In the genomic region with DNA sequence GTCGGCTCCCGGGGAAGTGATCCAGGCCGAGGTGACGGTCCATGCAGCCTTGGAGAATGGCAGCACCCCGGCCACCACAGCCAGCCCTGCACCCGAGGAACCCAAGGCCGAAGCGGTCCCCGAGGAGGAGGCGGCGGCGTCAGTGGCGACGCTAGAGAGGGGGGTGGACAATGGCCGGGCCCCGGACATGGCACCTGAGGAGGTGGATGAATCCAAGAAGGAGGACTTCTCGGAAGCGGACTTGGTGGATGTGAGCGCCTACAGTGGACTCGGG, we compare ENCODE assay signal across 9 mouse cellular contexts. TPM values are rescaled to one million over a fixed set of nuclear protein-coding genes. Genes with fewer than 3 reads are reported as not detected.
DNase-seq lines count a peak whose midpoint lies in the region; ATAC-seq and TF ChIP-seq lines count a peak whose summit lies in the region.
"Had no signal": no experiment of that assay in that cellular context is flagged by ENCODE, and none has a peak within 500 bp of the region (broad histone marks: within the 10 kb centered on the region; RNA-seq: fewer than 3 reads in every experiment).

No protein-coding gene starts in this region.

- peak overlapping the region; percentile 96 for H3K27ac ChIP-seq in kidney, embryonic 15.5 days
- peak overlapping the region; percentile 91 for H3K27ac ChIP-seq in bone marrow, adult 2 months (ENCODE audit: control insufficient read depth, insufficient read depth, low read depth, low read length, poor library complexity)
- 0 out of 2 replicates have a peak overlapping the region, but pooled peaks have one; percentile 44 for H3K27ac ChIP-seq in hindbrain, embryonic 12.5 days
- peak overlapping the region; percentile 93 for H3K27ac ChIP-seq in macrophage

- peak overlapping the region; percentile 86 for H3K9ac ChIP-seq in kidney, embryonic 15.5 days
- H3K9ac ChIP-seq in hindbrain, embryonic 12.5 days = peak overlapping the region; percentile 97

- ATAC-seq in kidney, embryonic 15.5 days (replicated peaks; ENCODE audit: low FRiP score) = no peak
- ATAC-seq in hindbrain, embryonic 12.5 days (ENCODE audit: low FRiP score) = no peak

- H3K36me3 ChIP-seq in kidney, embryonic 15.5 days = peaks cover 25% of the 10 kb centered on the region
- peaks cover 15% of the 10 kb centered on the region for H3K36me3 ChIP-seq in hindbrain, embryonic 12.5 days
- H3K36me3 ChIP-seq in macrophage (ENCODE audit: inconsistent target) = peaks cover 13% of the 10 kb centered on the region; the same call in 1 of the 2 replicates

- no peak for DNase-seq in kidney, postnatal 14 days
- DNase-seq in cerebellum, postnatal 4 days (ENCODE audit: low spot score in 2 of 2) = no peak
- DNase-seq in layer of hippocampus, adult 8-10 months (ENCODE audit: low spot score in 2 of 2) = no peak
- no peak for DNase-seq in c-Kit-positive CD71-positive TER-119-positive erythroid progenitor cells, embryonic 14.5 days (ENCODE audit: low spot score)

- peaks cover 59% of the 10 kb centered on the region for H3K79me2 ChIP-seq in macrophage (ENCODE audit: inconsistent target)

- no peaks in the 10 kb centered on the region for H3K27me3 ChIP-seq in kidney, embryonic 15.5 days
- H3K27me3 ChIP-seq in hindbrain, embryonic 12.5 days = no peaks in the 10 kb centered on the region

- H3K4me1 ChIP-seq in kidney, embryonic 15.5 days = peaks cover 80% of the 10 kb centered on the region
- H3K4me1 ChIP-seq in bone marrow, adult 2 months (ENCODE audit: control insufficient read depth, insufficient read depth, low read length) = peaks cover 14% of the 10 kb centered on the region
- H3K4me1 ChIP-seq in hindbrain, embryonic 12.5 days = peaks cover 69% of the 10 kb centered on the region

- TF ChIP-seq CTCF in bone marrow, adult 2 months (IDR thresholded peaks at IDR 0.05; ENCODE audit: control insufficient read depth, insufficient read depth, low read length) = no peak

- under 1% methylated on average over 20 of the region's 20 CpGs for WGBS in kidney, embryonic 15.5 days
- 1% methylated on average over 20 of the region's 20 CpGs for WGBS in bone marrow, adult 2 months
- 0% methylated on average over 20 of the region's 20 CpGs for WGBS in hindbrain, embryonic 12.5 days
- WGBS in macrophage (ENCODE audit: missing documents) = under 1% methylated on average over 20 of the region's 20 CpGs

- TF ChIP-seq POLR2A in bone marrow, adult 2 months (IDR thresholded peaks at IDR 0.05; ENCODE audit: borderline replicate concordance, control insufficient read depth, low read depth, low read length) = no peak

- peak overlapping the region; percentile 98 for H3K4me2 ChIP-seq in kidney, embryonic 15.5 days
- peak overlapping the region; percentile 93 for H3K4me2 ChIP-seq in hindbrain, embryonic 12.5 days (replicated peaks)

- H3K4me3 ChIP-seq in kidney, embryonic 15.5 days (replicated peaks) = peak overlapping the region; percentile 88
- peak overlapping the region; percentile 94 for H3K4me3 ChIP-seq in bone marrow, adult 2 months (replicated peaks; ENCODE audit: control insufficient read depth, low read depth, low read length)
- H3K4me3 ChIP-seq in hindbrain, embryonic 12.5 days = peak overlapping the region; percentile 93
- peak overlapping the region; percentile 70 for H3K4me3 ChIP-seq in macrophage (ENCODE audit: inconsistent target)

- H3K9me3 ChIP-seq in kidney, embryonic 15.5 days (replicated peaks) = no peaks in the 10 kb centered on the region
- H3K9me3 ChIP-seq in hindbrain, embryonic 12.5 days (replicated peaks) = no peaks in the 10 kb centered on the region

RNA-seq across cellular contexts. Expression of a gene that starts 1.6 kb away (rescaled TPM):
- polyA plus RNA-seq in kidney, embryonic 15.5 days (2015; fragmentation: Nextera tagmentation; extraction: Ambion mirVana) = 10.0 and 10.6 TPM in 2 replicates
- polyA plus RNA-seq in bone marrow, adult 2 months (2011; ENCODE audit: insufficient read depth, insufficient read length, low replicate concordance, missing spikeins) = 68.1 and 73.2 TPM in 2 replicates
- 16.8 and 18.5 TPM in 2 replicates for polyA plus RNA-seq in hindbrain, embryonic 12.5 days (2016; fragmentation: Nextera tagmentation; extraction: Ambion mirVana)
- 100 to 1,000 TPM in 14 of 26 experiments, 10 to 100 TPM in 12; 42.2 to 154 (median 107) TPM for total RNA-seq in macrophage (2018; cell fraction: chromatin; rRNA removed)
- 100 to 1,000 TPM in 25 of 26 experiments, 10 to 100 TPM in 1; 96.9 to 198 (median 152) TPM for total RNA-seq in macrophage (2018; cell fraction: cytosol; rRNA removed)
- total RNA-seq in macrophage (2018; cell fraction: nucleus; rRNA removed) = 100 to 1,000 TPM in 23 of 26 experiments, 10 to 100 TPM in 3; 84.9 to 292 (median 161) TPM
- polyA plus RNA-seq in macrophage (2018) = 88.9 to 176 TPM (median 99.7 TPM) in 3 replicates
- 100 to 1,000 TPM; 819 to 832 (median 829) TPM for total RNA-seq in layer of hippocampus, adult 8-10 months (2022)

RNA-seq across cellular contexts. Expression of a gene that starts 16.3 kb away (rescaled TPM):
- 1.2 and 1.7 TPM in 2 replicates for polyA plus RNA-seq in kidney, embryonic 15.5 days (2015; fragmentation: Nextera tagmentation; extraction: Ambion mirVana)
- not detected in 2 replicates for polyA plus RNA-seq in bone marrow, adult 2 months (2011; ENCODE audit: insufficient read depth, insufficient read length, low replicate concordance, missing spikeins)
- polyA plus RNA-seq in hindbrain, embryonic 12.5 days (2016; fragmentation: Nextera tagmentation; extraction: Ambion mirVana) = 0.43 and 1.5 TPM in 2 replicates
- under 1 TPM in 1 of 26 experiments, not detected in 25; 0.51 TPM for total RNA-seq in macrophage (2018; cell fraction: chromatin; rRNA removed)
- total RNA-seq in macrophage (2018; cell fraction: cytosol; rRNA removed) = not detected
- 1 to 10 TPM in 2 of 26 experiments, not detected in 24; 1.5 to 1.6 TPM for total RNA-seq in macrophage (2018; cell fraction: nucleus; rRNA removed)
- not detected in 3 replicates for polyA plus RNA-seq in macrophage (2018)
- under 1 TPM in 2 of 4 experiments, not detected in 2; 0.23 to 0.56 TPM for total RNA-seq in layer of hippocampus, adult 8-10 months (2022)

RNA-seq across cellular contexts. Expression of a gene that starts 17.3 kb away (rescaled TPM):
- 16.9 and 21.2 TPM in 2 replicates for polyA plus RNA-seq in kidney, embryonic 15.5 days (2015; fragmentation: Nextera tagmentation; extraction: Ambion mirVana)
- polyA plus RNA-seq in bone marrow, adult 2 months (2011; ENCODE audit: insufficient read depth, insufficient read length, low replicate concordance, missing spikeins) = 54.0 and 80.3 TPM in 2 replicates
- 94.6 and 106 TPM in 2 replicates for polyA plus RNA-seq in hindbrain, embryonic 12.5 days (2016; fragmentation: Nextera tagmentation; extraction: Ambion mirVana)
- 1 to 10 TPM in 1 of 26 experiments, under 1 TPM in 3, not detected in 22; 0.22 to 2.7 (median 0.32) TPM for total RNA-seq in macrophage (2018; cell fraction: chromatin; rRNA removed)
- total RNA-seq in macrophage (2018; cell fraction: cytosol; rRNA removed) = under 1 TPM in 11 of 26 experiments, not detected in 15; under 0.01 to 0.13 (median 0.06) TPM
- under 1 TPM in 7 of 26 experiments, not detected in 19; 0.15 to 0.89 (median 0.19) TPM for total RNA-seq in macrophage (2018; cell fraction: nucleus; rRNA removed)
- polyA plus RNA-seq in macrophage (2018) = 0.06 TPM in 2 of 3 replicates, not detected in the other
- total RNA-seq in layer of hippocampus, adult 8-10 months (2022) = 10 to 100 TPM; 33.9 to 40.0 (median 36.4) TPM

RNA-seq across cellular contexts. Expression of a gene that starts 25.0 kb away (rescaled TPM):
- polyA plus RNA-seq in kidney, embryonic 15.5 days (2015; fragmentation: Nextera tagmentation; extraction: Ambion mirVana) = not detected in 2 replicates
- polyA plus RNA-seq in bone marrow, adult 2 months (2011; ENCODE audit: insufficient read depth, insufficient read length, low replicate concordance, missing spikeins) = not detected in 2 replicates
- not detected in 2 replicates for polyA plus RNA-seq in hindbrain, embryonic 12.5 days (2016; fragmentation: Nextera tagmentation; extraction: Ambion mirVana)
- not detected for total RNA-seq in macrophage (2018; cell fraction: chromatin; rRNA removed)
- total RNA-seq in macrophage (2018; cell fraction: cytosol; rRNA removed) = not detected
- not detected for total RNA-seq in macrophage (2018; cell fraction: nucleus; rRNA removed)
- polyA plus RNA-seq in macrophage (2018) = not detected in 3 replicates
- total RNA-seq in layer of hippocampus, adult 8-10 months (2022) = not detected
- total RNA-seq: layer of hippocampus, postnatal 10 days had no signal

RNA-seq across cellular contexts. Expression of a gene that starts 48.7 kb away (rescaled TPM):
- 49.4 and 56.2 TPM in 2 replicates for polyA plus RNA-seq in kidney, embryonic 15.5 days (2015; fragmentation: Nextera tagmentation; extraction: Ambion mirVana)
- 3.2 and 8.1 TPM in 2 replicates for polyA plus RNA-seq in bone marrow, adult 2 months (2011; ENCODE audit: insufficient read depth, insufficient read length, low replicate concordance, missing spikeins)
- 22.5 and 25.6 TPM in 2 replicates for polyA plus RNA-seq in hindbrain, embryonic 12.5 days (2016; fragmentation: Nextera tagmentation; extraction: Ambion mirVana)
- total RNA-seq in macrophage (2018; cell fraction: chromatin; rRNA removed) = 10 to 100 TPM in 1 of 26 experiments, 1 to 10 TPM in 14, under 1 TPM in 6, not detected in 5; 0.30 to 11.0 (median 3.0) TPM
- 10 to 100 TPM in 8 of 26 experiments, 1 to 10 TPM in 18; 3.2 to 13.4 (median 5.8) TPM for total RNA-seq in macrophage (2018; cell fraction: cytosol; rRNA removed)
- total RNA-seq in macrophage (2018; cell fraction: nucleus; rRNA removed) = 10 to 100 TPM in 1 of 26 experiments, 1 to 10 TPM in 22, under 1 TPM in 3; 0.81 to 10.7 (median 2.4) TPM
- polyA plus RNA-seq in macrophage (2018) = 4.2 to 14.2 TPM (median 9.9 TPM) in 3 replicates
- total RNA-seq in layer of hippocampus, adult 8-10 months (2022) = 100 to 1,000 TPM; 116 to 134 (median 123) TPM

Comparison
In these comparisons a context has a peak if more than half of its experiments do, and no peak if none do; other contexts are left out.
1. H3K27ac ChIP-seq: peak in every context shown above with its lines; median percentile 96 in kidney, embryonic 15.5 days; 93 in macrophage; 91 in bone marrow, adult 2 months; 44 in hindbrain, embryonic 12.5 days.
2. RNA of a gene that starts 17.3 kb away (polyA plus RNA-seq): 94.6 to 106 TPM in hindbrain, embryonic 12.5 days, 54.0 to 80.3 TPM in bone marrow, adult 2 months and 16.9 to 21.2 TPM in kidney, embryonic 15.5 days; 0.06 TPM in macrophage; every median in the first group is over 10 times any median in the second.
3. Peak in every context shown above with its lines, with median percentiles within 50 percentile points of each other: H3K4me3 ChIP-seq.